Mouse (Mus musculus) splenic B cell, adult 2 months (primary cell): ENCODE results near the gene Pcna.
"Not testable (repeated sequence)": the region's sequence is repeated elsewhere in the genome, so short reads cannot be mapped to it uniquely, and the experiment has no call there.

Source experiments
- DNase-seq: peaks from one replicate; pipeline ENCODE4 v3.0.0-alpha.2; 2011; ENCODE audit warnings: low read depth, low spot score
- H3K27me3 ChIP-seq: 2 replicates; pipeline ENCODE4 v1.6.1; 2012; ENCODE audit warnings: mild to moderate bottlenecking, low read length, moderate library complexity, mixed read lengths; ENCODE audit not compliant: control insufficient read depth, poor library complexity, insufficient read depth, severe bottlenecking
- H3K36me3 ChIP-seq: 2 replicates; pipeline ENCODE4 v1.6.1; 2012; ENCODE audit warnings: mild to moderate bottlenecking, low read length, moderate library complexity, mixed read lengths; ENCODE audit not compliant: control insufficient read depth, poor library complexity, insufficient read depth, severe bottlenecking

The Pcna gene

GRCm38 (mm10) chr2:132252542-132253528 is at the start of gene Pcna:
Pcna (minus strand) TSS chr2:132253314.
- H3K36me3 ChIP-seq, result peaks cover 9% of the 10 kb centered on the region; the same call in 1 of the 2 replicates
- no peaks in the 10 kb centered on the region for H3K27me3 ChIP-seq
- peak; percentile 98 for DNase-seq

- peaks cover 25% of the 10 kb centered on the region for H3K36me3 ChIP-seq
- no peak for DNase-seq
Measured at GRCm38 (mm10) chr2:132301436-132301835, 48.3 kb upstream of the Pcna start.

DNA sequence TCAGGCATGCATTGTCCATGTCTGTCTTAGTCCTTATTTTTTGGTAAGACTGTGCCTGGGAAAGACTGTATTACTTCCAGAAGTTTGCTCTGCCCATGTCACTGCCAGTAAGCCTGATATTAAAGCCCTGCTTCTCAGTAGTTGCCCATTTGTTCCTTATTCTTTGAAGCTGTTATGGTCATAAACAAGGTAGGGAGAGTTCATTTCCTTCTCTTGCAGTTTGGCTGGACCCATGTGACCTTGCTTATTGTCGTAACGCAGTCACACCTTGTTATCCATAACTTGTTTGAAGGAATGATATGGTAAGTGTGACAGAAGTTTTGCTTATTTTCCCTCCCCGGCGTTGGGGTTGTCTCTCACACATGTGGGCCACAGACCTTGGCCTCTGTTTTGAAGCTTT is 45.1 kb upstream of the Pcna start:
- DNase-seq, result no peak
- Histone ChIP-seq H3K27me3 (no peaks in the 10 kb centered on the region), H3K36me3 (peaks cover 21% of the 10 kb centered on the region)

More at GRCm38 (mm10) chr2:132301436-132301835, 48.3 kb upstream of the Pcna start:
- H3K27me3 ChIP-seq, result no peaks in the 10 kb centered on the region

DNA sequence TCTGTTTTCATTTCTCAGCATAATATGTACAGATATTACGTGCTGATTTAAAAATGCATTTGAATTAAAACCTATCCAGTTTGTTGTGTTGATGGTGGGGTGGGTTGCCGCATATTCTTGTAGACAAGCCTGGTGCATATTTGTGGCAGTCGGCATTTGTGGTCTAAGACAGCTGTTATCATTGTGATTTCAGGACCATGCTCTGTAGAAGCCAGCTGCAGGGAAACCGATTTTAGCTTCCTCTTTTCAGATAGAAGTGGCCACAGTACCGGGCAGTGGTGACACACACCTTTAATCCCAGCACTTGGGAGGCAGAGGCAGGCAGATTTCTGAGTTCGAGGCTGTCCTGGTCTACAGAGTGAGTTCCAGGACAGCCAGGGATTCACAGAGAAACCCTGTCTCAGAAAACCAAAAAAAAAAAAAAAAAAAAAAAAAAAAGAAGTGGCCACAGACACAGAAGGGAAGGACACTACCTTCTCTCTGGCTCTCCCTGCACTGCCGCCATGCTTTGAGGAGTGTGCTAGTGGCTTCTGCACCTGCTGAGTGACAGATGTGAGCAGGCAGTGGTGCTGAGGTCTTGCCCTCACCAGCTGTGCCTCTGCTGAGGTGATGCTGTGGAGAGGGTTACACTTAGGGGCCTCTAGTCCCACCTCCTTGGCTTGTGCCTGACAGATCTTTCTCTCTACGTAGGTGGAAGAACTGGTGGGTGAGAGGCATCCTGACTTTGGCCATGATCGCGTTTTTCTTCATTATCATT is 40.8 kb upstream of the Pcna start:
- Histone ChIP-seq H3K27me3 (no peaks in the 10 kb centered on the region), H3K36me3 (peaks cover 11% of the 10 kb centered on the region)
- no peak for DNase-seq

DNA sequence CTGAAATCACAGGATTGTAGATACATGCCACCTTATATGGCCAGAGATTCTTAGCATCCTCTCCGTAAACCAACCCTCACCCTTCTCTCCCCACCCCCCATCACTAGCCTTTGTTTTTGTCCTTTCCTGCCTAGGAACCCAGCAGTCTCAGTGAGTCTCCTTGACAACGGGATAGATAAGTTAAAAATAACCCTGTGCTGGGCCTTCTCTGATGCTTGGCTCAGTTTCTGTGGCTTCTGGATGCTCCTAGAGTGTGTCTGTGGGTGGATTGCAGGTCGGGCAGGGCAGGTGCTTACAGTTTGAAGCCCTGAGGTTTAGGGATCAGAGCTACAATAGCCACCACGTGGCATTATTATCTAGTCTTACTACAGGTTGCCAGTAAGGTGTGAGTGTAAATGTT is 39.0 kb upstream of the Pcna start:
- Histone ChIP-seq H3K36me3 (peaks cover 4% of the 10 kb centered on the region; the same call in 1 of the 2 replicates), H3K27me3 (no peaks in the 10 kb centered on the region)
- DNase-seq, result no peak

DNA sequence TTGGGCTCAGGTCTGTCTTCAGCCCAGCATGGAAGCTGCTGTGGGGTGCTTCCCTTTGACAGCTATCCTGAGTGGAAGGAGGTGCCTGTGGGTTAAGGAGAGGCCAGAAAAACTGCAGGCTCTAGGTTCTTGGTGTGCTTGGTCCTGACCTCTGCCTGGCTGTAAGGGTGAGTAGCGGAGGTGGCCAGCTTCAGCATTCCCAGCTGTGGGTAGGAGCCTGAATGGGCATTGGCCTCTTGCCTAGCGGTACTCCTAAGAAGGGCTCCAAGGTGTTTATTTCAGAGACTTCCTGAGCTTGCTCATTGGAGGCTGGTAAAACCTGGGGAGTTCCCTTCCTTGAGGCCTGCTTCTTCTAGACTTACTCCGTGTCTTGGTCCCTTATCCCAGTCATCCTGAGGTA is 38.2 kb upstream of the Pcna start:
- peaks cover 4% of the 10 kb centered on the region; the same call in 1 of the 2 replicates for H3K36me3 ChIP-seq
- no peak for DNase-seq
- H3K27me3 ChIP-seq, result no peaks in the 10 kb centered on the region

DNA sequence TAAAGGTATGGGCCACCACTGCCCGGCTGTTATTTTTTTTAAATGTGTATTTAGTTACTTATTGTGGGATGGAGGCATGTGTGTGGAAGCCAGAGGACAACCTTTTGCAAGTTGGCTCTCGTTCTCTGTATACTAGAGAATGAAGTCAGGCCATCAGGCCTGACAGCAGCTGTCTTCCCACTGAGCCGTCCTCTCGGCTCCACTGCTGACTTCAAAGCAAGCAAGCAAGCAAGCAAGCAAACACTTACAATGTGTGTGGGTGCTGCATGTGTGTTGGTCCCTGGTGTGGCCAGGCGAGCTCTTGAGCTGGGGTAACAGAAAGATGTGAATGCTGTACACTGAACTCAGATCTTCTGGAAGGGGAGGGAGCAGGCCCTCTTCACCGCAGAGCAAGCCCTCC is 37.7 kb upstream of the Pcna start:
- no peak for DNase-seq
- peaks cover 4% of the 10 kb centered on the region; the same call in 1 of the 2 replicates for H3K36me3 ChIP-seq

GRCm38 (mm10) chr2:132289213-132289612 is 36.1 kb upstream of the Pcna start:
- peak; percentile 18 for DNase-seq
- H3K36me3 ChIP-seq, H3K27me3 ChIP-seq: not testable (repeated sequence)

More for the DNA sequence above, 37.7 kb upstream of the Pcna start:
- H3K27me3 ChIP-seq, result no peaks in the 10 kb centered on the region

- DNase-seq, result peak; percentile 38
- Histone ChIP-seq H3K27me3 (no peaks in the 10 kb centered on the region), H3K36me3 (no peaks in the 10 kb centered on the region)
Measured at GRCm38 (mm10) chr2:132286376-132287076, 33.4 kb upstream of the Pcna start.

DNA sequence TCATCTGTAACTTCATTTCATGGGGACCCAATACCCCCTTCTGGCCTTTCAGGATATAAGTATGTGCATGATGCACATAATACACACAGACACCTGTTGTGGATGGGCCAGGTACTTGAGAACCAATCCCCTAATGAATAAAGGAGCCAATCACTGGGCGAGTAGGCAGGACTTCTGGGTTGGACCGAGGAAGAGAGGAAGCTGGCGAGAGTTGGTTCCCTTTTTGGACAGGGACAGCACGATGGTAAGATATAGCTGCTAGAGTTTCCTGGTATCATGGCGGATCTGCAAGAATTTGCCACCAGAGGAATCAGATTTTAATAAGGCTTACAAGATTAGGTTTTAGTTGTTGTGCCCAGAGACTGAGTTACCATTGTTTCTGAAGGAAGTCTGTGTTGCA is 32.6 kb upstream of the Pcna start:
- DNase-seq, H3K36me3 ChIP-seq, H3K27me3 ChIP-seq: not testable (repeated sequence)

DNA sequence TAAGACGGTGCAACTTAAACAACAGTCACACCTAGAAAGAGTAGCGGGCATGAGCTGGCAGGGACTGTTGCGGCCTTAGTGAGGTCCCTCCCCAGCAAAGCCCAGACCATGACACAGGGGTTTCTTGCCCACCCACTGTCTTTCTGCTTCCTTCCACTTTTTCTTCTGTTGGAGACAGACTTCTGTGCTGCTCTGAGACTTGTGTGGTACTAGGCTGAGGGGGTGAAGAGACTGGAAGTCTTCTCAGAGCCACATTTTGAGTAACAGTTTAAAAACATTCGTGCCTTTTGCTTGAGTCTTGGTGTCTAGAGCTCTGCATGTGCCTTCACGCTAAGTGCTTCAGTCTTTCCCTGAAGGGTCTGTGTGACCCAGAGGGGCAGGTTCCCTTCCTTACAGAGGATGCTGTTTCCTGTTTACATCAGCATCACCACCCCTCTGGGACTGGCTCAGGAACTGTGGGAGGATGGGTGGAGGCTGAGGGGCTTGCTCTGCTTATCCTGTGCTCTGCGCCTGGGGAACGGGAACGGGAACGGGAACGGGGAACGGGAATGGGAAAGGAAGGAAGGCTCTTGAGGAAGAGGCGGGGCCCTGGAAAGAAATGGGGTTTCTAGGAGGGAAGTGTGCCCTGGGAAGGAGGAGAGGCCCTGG is 31.5 kb upstream of the Pcna start:
- Histone ChIP-seq H3K36me3 (no peaks in the 10 kb centered on the region), H3K27me3 (no peaks in the 10 kb centered on the region)
- no peak for DNase-seq

DNA sequence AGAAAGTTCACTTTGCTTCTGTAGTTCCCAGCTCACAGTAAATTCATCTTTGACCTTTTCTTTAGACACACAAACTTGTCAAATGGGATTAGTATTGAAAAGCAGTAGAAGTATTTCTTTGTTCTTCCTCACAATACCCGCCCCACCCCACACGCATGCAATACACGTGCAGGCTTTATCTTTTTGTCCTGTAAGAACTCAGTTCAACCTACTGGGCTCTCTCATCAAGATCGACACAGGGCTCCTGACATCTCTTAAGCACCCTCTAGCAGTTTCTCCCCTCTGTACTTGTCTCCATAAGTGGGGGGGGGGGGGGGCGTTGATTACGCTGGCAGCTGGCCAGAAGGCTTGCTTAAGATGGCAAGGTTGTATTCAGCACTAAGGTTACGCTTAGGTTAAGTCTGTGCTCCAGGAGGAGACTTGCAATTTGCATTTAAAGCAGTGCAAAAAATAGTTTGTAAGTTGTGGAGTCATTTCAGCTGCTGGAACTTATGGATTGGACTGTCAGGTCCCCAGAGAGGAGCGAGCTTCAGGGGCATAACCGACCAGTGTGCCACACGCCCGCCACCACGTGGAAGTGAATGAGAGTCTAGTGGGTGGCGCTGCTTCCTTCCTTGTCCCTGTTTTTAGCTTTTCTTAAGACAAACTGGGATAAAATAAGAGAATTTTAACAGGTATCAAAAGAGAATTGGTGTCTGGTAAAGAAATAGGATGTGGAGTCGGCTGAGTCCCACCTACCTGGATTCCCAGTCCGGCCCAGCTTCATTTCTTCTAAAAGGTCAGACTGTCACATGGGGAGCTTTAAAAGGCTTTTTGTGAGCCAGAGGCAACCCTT is 30.3 kb upstream of the Pcna start:
- DNase-seq, result no peak
- no peaks in the 10 kb centered on the region for H3K27me3 ChIP-seq

DNA sequence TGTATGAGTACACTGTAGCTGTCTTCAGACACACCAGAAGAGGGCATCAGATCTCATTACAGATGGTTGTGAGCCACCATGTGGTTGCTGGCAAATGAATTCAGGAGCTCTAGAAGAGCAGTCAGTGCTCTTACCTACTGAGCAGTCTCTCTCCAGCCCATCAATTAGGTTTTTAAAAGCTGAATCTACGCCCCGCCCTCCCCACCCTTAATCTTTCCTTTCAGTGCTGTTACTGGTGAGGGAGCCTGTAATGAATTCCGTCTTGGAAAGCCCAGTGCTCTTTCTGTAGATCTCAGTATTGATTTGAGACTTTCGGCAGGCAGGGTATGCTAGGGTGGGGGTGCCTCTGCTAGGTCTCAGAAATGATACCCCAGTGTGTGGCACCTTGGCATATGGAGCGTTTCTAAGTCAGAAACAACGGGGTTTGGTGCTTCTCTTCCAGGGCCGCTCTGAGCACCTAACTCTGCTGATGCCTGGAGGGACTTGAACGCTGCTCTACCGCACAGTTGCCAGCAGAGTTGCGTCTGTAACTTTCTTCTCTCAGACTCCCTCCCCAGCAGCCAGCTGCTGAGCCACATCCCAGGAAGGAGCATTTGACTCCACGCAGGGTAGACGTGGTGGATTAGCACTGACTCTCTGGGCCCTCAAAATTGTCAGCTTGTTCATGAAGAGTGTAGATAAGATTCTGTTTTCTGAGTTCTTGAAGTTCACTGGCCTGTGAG is 29.5 kb upstream of the Pcna start:
- Histone ChIP-seq H3K27me3 (no peaks in the 10 kb centered on the region), H3K36me3 (no peaks in the 10 kb centered on the region)
- DNase-seq, result no peak

More for the DNA sequence above, 30.3 kb upstream of the Pcna start:
- H3K36me3 ChIP-seq, result no peaks in the 10 kb centered on the region
